Mouse (Mus musculus): ENCODE data around the gene Frs2. TPM values are rescaled to one million over a fixed set of nuclear protein-coding genes. Genes with fewer than 3 reads are reported as not detected.

Frs2 gene
- polyA plus RNA-seq, 1 experiment from 2014 or later, result 16.5 TPM

DNA sequence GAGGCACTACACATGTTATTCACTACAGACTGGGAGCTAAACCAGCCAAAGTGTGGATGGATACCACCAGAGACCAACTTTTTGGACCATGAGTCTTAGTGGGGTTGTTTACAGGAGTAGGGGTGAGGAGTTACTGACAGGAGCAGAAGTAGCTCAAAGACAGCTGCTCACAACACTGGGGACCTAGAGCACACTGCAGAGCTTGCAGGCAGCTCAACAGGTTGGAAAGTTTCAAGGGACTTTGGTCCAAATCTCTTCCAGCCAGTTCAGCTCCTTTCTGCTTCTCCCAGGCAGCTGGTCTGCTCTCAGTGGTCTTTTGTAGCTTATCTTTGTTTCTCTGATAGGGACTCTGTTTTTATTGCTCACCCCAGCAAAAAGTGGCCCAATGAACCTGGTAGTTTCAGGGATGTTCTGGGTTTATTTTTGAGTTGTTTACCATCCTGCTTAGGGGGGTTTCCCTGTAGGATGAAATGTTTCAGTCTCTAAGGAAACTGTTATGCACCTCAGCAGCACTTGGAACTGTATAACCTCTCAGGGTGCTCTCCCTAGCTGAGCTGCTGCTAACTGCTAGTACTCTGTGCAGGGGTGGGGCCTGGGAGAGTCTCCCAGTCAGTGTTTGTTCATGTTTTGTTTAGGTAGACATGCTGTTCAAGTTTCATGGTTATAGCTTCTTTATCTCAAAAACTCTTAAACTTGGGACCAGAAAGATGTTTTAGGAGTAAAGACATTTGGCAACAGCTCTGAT, 44.3 kb downstream of the Frs2 start:
- Histone ChIP-seq H3K27me3 (replicated peaks; ENCODE audit: control insufficient read depth, insufficient read depth, low read length) (no peaks in the 10 kb centered on the region), H3K36me3 (ENCODE audit: control insufficient read depth, insufficient read depth, low read length) (no peaks in the 10 kb centered on the region), H3K4me3 (ENCODE audit: low read length) (no peak overlapping the region), H3K27ac (ENCODE audit: low read depth, low read length) (no peak overlapping the region), H3K4me2 (ENCODE audit: low read length) (no peak overlapping the region), H3K9ac (ENCODE audit: low read depth, low read length) (no peak overlapping the region), H3K9me3 (ENCODE audit: control insufficient read depth, low read length) (no peaks in the 10 kb centered on the region), H3K4me1 (ENCODE audit: control insufficient read depth, insufficient read depth, low read depth, low read length) (no peaks in the 10 kb centered on the region)
- ATAC-seq, result no peak

DNA sequence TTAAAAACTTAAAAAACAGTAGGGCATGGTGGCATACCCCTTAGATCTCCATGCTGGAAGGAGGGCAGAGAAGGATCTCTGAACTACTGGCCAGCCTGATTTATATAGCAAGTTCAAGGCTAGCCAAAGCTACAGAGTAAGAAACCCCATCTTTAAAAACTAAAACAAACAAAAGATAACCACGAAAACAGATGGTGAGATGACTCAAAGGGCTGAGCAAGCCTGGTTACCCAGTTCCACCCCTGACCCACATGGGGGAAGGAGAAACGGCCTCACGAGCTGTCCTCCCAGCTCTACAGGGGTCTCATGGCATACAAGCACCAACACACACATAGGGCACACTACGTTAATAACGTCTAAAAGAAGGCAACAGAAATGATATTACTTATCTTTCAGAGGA, 48.2 kb downstream of the Frs2 start:
- Histone ChIP-seq H3K4me1 (ENCODE audit: control insufficient read depth, insufficient read depth, low read depth, low read length) (peaks cover under 1% of the 10 kb centered on the region; the same call in 1 of the 2 replicates), H3K36me3 (ENCODE audit: control insufficient read depth, insufficient read depth, low read length) (no peaks in the 10 kb centered on the region), H3K4me2 (ENCODE audit: low read length) (no peak overlapping the region), H3K27ac (ENCODE audit: low read depth, low read length) (no peak overlapping the region), H3K4me3 (ENCODE audit: low read length) (no peak overlapping the region), H3K9ac (ENCODE audit: low read depth, low read length) (no peak overlapping the region), H3K9me3 (ENCODE audit: control insufficient read depth, low read length) (no peaks in the 10 kb centered on the region), H3K27me3 (replicated peaks; ENCODE audit: control insufficient read depth, insufficient read depth, low read length) (no peaks in the 10 kb centered on the region)
- ATAC-seq, result no peak
- WGBS, result 79% methylated on average over 5 of the region's 5 CpGs

DNA sequence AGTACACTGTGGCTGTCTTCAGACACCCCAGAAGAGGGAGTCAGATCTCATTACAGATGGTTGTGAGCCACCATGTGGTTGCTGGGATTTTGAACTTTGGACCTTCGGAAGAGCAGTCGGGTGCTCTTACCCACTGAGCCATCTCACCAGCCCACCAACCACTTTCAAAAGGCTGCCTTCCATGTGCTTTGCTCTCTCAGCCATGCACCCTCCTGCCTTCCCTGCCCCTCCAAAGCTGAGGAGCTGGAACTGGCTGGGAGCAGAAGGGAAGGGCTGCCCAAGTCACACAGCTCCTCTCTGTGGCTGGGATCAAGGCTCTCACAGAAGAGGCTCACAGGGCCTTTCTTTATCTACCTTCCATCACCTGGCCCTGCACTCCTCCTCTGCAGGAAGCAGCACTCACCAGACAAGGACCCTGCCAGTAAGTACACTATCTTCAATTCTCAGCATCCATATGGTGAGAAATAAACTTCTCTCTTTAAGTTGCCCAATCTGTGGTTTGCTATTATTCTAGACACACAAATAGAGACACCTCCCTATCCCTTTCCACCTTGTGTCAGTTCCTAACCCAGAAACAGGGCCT, 51.1 kb downstream of the Frs2 start:
- no peaks in the 10 kb centered on the region for H3K27me3 ChIP-seq (replicated peaks; ENCODE audit: control insufficient read depth, insufficient read depth, low read length)
- H3K4me2 ChIP-seq (ENCODE audit: low read length), result no peak overlapping the region
- no peaks in the 10 kb centered on the region for H3K9me3 ChIP-seq (ENCODE audit: control insufficient read depth, low read length)
- H3K36me3 ChIP-seq (ENCODE audit: control insufficient read depth, insufficient read depth, low read length), result no peaks in the 10 kb centered on the region
- no peak for ATAC-seq
- 63% methylated on average over 2 of the region's 2 CpGs for WGBS
- peaks cover 13% of the 10 kb centered on the region for H3K4me1 ChIP-seq (ENCODE audit: control insufficient read depth, insufficient read depth, low read depth, low read length)
- no peak overlapping the region for H3K4me3 ChIP-seq (ENCODE audit: low read length)
- no peak overlapping the region for H3K27ac ChIP-seq (ENCODE audit: low read depth, low read length)
- no peak overlapping the region for H3K9ac ChIP-seq (ENCODE audit: low read depth, low read length)

DNA sequence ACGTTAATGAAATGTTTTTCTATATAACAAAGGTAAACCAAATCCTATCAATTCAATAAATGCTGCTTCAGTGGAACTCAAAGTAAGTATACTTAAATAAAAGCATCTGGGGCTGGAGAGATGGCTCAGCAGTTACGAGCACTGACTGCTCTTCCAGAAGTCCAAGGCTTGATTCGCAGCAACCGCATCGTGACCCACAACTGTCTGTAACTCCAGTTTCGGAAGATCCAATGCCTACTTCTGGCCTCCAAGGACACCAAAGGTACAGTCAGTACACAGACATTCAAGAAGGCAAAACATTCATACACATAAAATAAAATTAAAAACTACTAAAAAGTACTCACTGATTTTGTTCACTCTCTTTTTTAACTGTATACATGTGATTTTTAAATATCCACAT, 52.2 kb downstream of the Frs2 start:
- H3K27me3 ChIP-seq (replicated peaks; ENCODE audit: control insufficient read depth, insufficient read depth, low read length), result no peaks in the 10 kb centered on the region
- no peak overlapping the region for H3K4me3 ChIP-seq (ENCODE audit: low read length)
- H3K9me3 ChIP-seq (ENCODE audit: control insufficient read depth, low read length), result no peaks in the 10 kb centered on the region
- ATAC-seq, result no peak
- H3K27ac ChIP-seq (ENCODE audit: low read depth, low read length), result no peak overlapping the region
- no peak overlapping the region for H3K4me2 ChIP-seq (ENCODE audit: low read length)
- no peaks in the 10 kb centered on the region for H3K36me3 ChIP-seq (ENCODE audit: control insufficient read depth, insufficient read depth, low read length)
- whole genome bisulfite sequencing, result 91% methylated on average over 6 of the region's 6 CpGs
- H3K4me1 ChIP-seq (ENCODE audit: control insufficient read depth, insufficient read depth, low read depth, low read length), result peaks cover 13% of the 10 kb centered on the region
- no peak overlapping the region for H3K9ac ChIP-seq (ENCODE audit: low read depth, low read length)

DNA sequence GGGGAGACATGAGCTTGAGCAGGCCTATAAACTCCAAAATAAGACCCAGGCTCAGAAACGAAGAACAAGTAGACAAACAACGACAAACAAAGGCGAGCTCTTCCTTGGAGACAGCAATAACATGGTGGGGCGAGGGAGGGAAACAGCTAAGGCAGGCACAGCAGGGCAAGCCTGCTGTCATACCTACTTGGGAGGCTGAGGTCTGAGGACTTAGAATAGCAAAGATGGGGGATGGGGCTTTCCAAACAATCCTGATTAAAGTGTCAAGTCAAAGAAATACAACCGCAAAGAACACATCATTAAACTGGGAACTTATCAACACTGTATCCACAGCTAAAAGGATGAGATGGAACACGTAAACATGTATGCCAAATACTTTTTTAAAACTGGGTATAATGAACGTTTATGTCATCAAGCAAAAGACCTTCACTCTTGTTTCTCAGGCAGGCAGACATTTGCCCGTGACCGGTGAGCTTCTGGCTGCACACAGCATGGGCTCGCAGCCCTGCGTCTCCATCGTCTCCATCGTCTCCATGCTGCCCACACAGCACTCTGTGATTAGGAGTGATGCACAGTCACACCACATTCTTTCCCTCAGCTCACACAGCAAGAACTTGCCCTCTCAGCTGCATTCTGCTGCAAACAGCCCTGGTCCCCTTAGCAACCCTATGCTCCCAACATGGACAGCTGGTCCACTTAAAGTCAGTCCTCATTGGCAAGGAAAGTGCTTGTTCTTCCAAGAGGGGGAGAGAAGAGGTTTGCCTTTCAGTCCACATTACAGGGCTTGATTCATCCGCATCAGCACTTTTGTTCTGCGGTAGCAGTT, 53.6 kb downstream of the Frs2 start:
- ATAC-seq, result peak; percentile 98
- Histone ChIP-seq H3K9ac (ENCODE audit: low read depth, low read length) (no peak overlapping the region), H3K4me3 (ENCODE audit: low read length) (no peak overlapping the region), H3K27ac (ENCODE audit: low read depth, low read length) (peak overlapping the region; percentile 84), H3K4me1 (ENCODE audit: control insufficient read depth, insufficient read depth, low read depth, low read length) (peaks cover 13% of the 10 kb centered on the region), H3K36me3 (ENCODE audit: control insufficient read depth, insufficient read depth, low read length) (no peaks in the 10 kb centered on the region), H3K9me3 (ENCODE audit: control insufficient read depth, low read length) (no peaks in the 10 kb centered on the region), H3K27me3 (replicated peaks; ENCODE audit: control insufficient read depth, insufficient read depth, low read length) (no peaks in the 10 kb centered on the region), H3K4me2 (ENCODE audit: low read length) (peak overlapping the region; percentile 30; the same call in 1 of the 2 replicates)
- WGBS, result 24% methylated on average over 15 of the region's 15 CpGs

DNA sequence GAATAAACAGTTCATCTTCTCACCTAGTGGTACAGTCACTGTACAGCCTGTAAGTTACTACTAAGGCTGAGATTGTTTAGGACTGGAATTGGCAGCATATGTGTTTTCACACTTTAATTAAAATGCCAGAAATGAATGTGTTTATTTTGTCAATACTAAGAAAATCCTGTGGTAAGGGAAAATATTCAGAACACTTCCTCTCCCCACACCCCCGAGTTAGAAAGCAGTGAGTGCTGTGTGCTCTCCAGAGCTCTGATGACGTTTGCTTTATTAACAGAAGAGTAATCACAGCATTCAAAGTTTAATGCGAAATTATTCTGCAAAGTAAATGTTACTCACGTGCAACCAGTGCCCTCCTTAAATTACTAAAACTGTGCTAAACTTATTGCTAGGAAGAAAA, 58.7 kb downstream of the Frs2 start:
- no peaks in the 10 kb centered on the region for H3K9me3 ChIP-seq (ENCODE audit: control insufficient read depth, low read length)
- no peak overlapping the region for H3K9ac ChIP-seq (ENCODE audit: low read depth, low read length)
- no peak overlapping the region for H3K27ac ChIP-seq (ENCODE audit: low read depth, low read length)
- no peak overlapping the region for H3K4me2 ChIP-seq (ENCODE audit: low read length)
- no peak overlapping the region for H3K4me3 ChIP-seq (ENCODE audit: low read length)
- H3K4me1 ChIP-seq (ENCODE audit: control insufficient read depth, insufficient read depth, low read depth, low read length), result peaks cover 9% of the 10 kb centered on the region
- H3K27me3 ChIP-seq (replicated peaks; ENCODE audit: control insufficient read depth, insufficient read depth, low read length), result no peaks in the 10 kb centered on the region
- WGBS, result 82% methylated on average over 4 of the region's 4 CpGs
- ATAC-seq, result no peak
- H3K36me3 ChIP-seq (ENCODE audit: control insufficient read depth, insufficient read depth, low read length), result no peaks in the 10 kb centered on the region

DNA sequence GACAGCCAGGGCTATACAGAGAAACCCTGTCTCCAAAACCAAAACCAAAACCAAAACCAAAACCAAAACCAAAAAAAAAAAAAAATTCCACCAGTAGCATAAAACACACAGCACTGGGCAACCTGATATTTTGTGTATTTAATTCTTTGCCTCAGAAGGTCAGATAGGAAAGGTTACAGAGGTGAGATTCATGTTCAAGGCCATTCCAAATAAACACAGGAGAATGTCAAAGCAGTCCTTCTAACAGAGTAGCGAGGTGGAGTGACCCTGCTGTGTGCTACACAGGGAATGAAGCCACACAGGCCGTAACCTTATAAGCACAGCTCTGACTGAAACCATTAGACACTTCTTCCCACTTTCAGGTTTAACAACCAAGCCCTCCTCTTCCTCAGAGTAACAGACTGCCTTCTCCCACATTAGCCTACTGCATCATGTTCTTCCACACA, 66.4 kb downstream of the Frs2 start:
- Histone ChIP-seq H3K4me1 (ENCODE audit: control insufficient read depth, insufficient read depth, low read depth, low read length) (no peaks in the 10 kb centered on the region), H3K9me3 (ENCODE audit: control insufficient read depth, low read length) (no peaks in the 10 kb centered on the region), H3K36me3 (ENCODE audit: control insufficient read depth, insufficient read depth, low read length) (peaks cover 18% of the 10 kb centered on the region), H3K9ac (ENCODE audit: low read depth, low read length) (no peak overlapping the region), H3K4me2 (ENCODE audit: low read length) (no peak overlapping the region), H3K4me3 (ENCODE audit: low read length) (no peak overlapping the region), H3K27ac (ENCODE audit: low read depth, low read length) (no peak overlapping the region), H3K27me3 (replicated peaks; ENCODE audit: control insufficient read depth, insufficient read depth, low read length) (no peaks in the 10 kb centered on the region)
- 83% methylated on average over 2 of the region's 2 CpGs for WGBS
- ATAC-seq, result no peak

DNA sequence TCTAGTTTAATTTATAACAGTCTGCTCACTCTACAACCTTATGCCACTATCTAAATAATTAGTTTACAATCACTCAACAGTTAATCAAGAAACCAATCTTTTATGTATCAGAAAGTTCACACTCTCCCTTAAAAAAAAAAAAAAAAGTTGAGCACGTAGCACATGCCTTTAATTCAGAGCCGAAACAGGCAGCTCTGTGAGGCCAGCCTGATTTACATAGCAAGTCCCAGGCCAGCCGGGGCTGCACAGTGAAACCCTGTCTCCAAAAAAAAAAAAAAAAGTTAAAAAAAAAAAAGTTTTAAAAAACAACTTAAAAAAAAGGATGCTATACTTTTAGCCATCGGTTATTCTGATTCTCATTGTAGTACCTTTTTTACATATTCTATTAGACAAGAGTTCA, 67.0 kb downstream of the Frs2 start:
- 65% methylated on average over 4 of the region's 4 CpGs for WGBS

DNA sequence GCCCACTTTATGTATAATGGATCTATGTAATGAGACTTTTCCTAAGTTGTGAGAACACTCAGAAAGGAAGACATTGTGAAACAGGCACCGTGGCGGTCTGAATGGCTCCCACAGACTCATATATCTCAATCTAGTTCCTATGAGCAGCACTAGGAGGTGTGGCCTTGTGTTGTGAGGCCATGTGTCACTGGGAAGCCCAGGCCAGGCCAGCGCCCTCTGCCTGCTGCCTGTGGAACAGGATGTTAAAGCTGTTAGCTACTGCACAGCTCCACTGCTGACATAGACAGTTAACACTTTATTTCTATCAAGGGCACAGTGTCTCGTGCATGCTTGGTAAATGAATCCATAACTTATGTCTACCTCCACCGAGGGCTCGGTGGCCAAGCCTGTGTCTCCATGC, 70.0 kb downstream of the Frs2 start:
- ATAC-seq, result no peak
- Histone ChIP-seq H3K4me3 (ENCODE audit: low read length) (no peak overlapping the region), H3K27ac (ENCODE audit: low read depth, low read length) (no peak overlapping the region), H3K9me3 (ENCODE audit: control insufficient read depth, low read length) (no peaks in the 10 kb centered on the region), H3K27me3 (replicated peaks; ENCODE audit: control insufficient read depth, insufficient read depth, low read length) (no peaks in the 10 kb centered on the region), H3K36me3 (ENCODE audit: control insufficient read depth, insufficient read depth, low read length) (peaks cover 34% of the 10 kb centered on the region), H3K9ac (ENCODE audit: low read depth, low read length) (no peak overlapping the region), H3K4me2 (ENCODE audit: low read length) (no peak overlapping the region), H3K4me1 (ENCODE audit: control insufficient read depth, insufficient read depth, low read depth, low read length) (no peaks in the 10 kb centered on the region)
- 78% methylated on average over 6 of the region's 6 CpGs for WGBS

More for the DNA sequence above, 67.0 kb downstream of the Frs2 start:
- H3K4me3 ChIP-seq (ENCODE audit: low read length), result no peak overlapping the region
- H3K4me2 ChIP-seq (ENCODE audit: low read length), result no peak overlapping the region
- no peak overlapping the region for H3K9ac ChIP-seq (ENCODE audit: low read depth, low read length)
- no peak overlapping the region for H3K27ac ChIP-seq (ENCODE audit: low read depth, low read length)
- no peaks in the 10 kb centered on the region for H3K4me1 ChIP-seq (ENCODE audit: control insufficient read depth, insufficient read depth, low read depth, low read length)
- no peak for ATAC-seq
- H3K27me3 ChIP-seq (replicated peaks; ENCODE audit: control insufficient read depth, insufficient read depth, low read length), result no peaks in the 10 kb centered on the region
- H3K36me3 ChIP-seq (ENCODE audit: control insufficient read depth, insufficient read depth, low read length), result peaks cover 23% of the 10 kb centered on the region
- H3K9me3 ChIP-seq (ENCODE audit: control insufficient read depth, low read length), result no peaks in the 10 kb centered on the region
